Mouse (Mus musculus) Muller cell, postnatal 12 days (primary cell): Measurements from ENCODE around the gene Gstp1.
A peak's percentile ranks its signal among the peaks of the same experiment; 100 is the strongest.

Experiments
- DNase-seq: peaks from one replicate; pipeline ENCODE4 v3.0.0-alpha.2; 2015; ENCODE audit errors: inconsistent ontology term

Gene Gstp1

GRCm38 (mm10) chr19:4000949-4001525, 36.7 kb downstream of the Gstp1 start:
- DNase-seq = peak; percentile 25

- peak; percentile 97 for DNase-seq
Observed at GRCm38 (mm10) chr19:4000119-4000900, 37.5 kb downstream of the Gstp1 start, which contains the start of the genes Nudt8 and Gm49405. TSS of gene Nudt8 (plus strand) at chr19:4000580. TSS of gene Gm49405 (plus strand) at chr19:4000626.

DNA sequence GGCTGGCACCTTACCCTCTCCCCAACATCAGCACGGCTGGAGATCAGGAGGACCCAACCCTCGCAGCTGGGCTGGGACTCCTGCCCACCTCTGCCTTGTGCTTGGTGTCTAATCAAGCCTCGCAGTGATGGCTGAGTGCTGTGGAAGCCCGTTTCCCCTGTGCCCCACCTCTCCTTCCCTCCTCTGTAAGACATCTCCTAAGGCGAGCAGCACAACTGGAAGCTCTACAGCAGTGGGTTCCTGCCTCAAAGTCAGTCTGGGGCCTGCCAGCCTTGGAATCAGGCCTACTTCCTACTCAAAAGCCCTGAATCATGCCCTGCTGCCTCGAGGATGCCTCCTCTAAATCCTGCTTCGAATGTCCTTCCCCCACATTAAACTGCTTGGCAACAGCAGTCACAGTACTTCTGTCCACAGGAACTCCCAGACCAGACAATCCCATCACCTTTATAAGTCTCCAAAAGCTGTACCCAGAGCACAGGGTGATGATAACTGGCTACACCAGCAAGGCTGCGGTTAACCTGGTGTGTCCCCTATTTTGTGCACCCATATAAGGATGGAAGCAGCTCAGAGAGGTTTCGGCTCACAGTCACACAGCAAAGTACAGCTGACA, 38.6 kb downstream of the Gstp1 start:
- DNase-seq = no peak

DNA sequence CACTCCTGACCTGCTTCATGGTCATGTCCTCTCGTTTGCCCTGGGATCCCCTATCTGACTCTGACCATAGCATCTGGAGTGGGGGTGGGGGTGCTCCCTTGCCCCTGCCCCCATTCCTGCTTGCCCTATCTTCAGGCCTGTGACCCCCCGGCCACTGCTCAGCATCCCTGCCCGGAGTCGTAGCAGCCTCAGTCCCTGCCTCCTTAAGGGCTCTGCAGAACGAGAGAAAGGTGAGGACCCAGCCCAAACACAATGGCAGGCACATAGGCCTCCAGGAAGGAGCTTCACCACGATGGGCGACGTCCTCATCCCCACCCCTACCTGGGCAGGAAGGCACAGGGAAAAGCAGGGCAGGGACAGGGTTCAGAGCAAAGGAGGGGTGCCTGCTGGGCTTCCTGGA, 39.5 kb downstream of the Gstp1 start:
- no peak for DNase-seq

DNA sequence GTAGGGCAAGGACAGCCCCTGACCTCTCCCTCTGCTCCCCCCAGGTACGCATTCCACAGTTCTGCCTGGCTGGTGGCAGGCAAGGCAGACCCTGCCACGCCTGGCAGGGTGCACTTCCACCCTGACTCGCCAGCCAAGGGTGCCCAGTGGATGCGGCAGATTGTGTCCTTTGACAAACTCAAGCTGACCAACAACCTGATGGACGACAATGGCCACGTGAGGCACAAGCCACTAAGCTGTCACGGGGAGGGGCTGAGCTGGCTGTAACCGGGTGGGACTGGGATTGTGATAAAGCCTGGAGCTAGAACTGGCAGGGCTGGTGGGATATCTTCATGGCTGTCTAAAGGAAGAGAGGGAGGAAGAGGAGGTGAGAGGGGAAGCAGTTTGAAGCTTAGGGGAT, 40.6 kb downstream of the Gstp1 start:
- DNase-seq = no peak

DNA sequence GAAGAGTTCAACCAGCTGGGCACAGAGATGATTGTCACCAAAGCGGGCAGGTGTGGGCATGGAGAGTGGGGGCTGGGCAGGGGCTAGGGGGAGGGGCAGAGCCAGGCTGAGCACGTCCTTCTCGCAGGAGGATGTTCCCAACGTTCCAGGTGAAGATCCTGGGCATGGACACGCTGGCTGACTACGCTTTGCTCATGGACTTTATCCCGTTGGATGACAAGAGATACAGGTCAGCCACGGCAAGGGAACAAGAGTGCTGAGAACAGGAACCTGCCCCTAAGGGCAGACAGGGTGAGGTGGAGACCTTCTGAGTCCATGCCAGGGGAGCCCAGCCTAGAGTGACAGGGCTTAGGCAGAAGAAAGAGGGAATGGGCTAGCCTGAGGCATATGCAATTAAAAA, 41.0 kb downstream of the Gstp1 start:
- no peak for DNase-seq

GRCm38 (mm10) chr19:3996106-3996505, 41.7 kb downstream of the Gstp1 start:
- no peak for DNase-seq

DNA sequence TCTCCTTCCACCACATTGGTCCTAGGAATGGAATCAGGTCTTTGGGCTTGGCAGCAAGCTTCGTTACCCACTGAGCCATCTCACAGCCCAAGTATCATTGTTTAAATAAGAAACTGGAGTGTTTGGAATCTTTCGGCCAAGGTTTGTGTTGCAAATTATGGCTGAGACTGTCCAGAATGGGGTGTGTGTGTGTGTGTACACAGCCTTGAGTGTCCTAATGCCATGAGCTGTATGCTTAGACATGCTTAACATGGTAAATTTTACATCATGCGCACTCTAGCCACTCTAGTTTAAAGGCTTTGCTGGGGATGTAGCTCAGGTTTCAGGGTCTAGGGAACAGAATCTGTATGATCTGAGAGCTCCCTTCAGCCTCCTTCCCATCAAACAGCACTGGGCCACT, 42.3 kb downstream of the Gstp1 start:
- DNase-seq = no peak

DNA sequence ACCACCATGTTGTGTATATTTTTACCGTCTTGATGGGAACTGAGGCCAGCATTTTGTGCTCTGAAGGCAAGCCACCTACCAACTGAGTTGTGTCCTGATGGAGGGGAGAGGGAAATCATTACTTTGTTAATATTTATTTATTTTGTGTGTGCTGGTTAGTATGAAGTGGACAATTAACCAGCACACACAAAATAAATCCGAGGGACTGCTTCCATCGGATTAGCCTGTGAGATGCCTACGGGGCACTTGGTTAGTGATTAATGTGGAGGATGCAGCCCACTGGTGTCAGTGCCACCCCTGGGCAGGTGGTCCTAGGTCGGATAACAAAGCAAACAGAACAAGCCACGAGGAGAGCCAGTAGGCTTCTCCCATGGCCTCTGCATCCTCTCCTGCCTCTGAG, 42.9 kb downstream of the Gstp1 start:
- no peak for DNase-seq

DNA sequence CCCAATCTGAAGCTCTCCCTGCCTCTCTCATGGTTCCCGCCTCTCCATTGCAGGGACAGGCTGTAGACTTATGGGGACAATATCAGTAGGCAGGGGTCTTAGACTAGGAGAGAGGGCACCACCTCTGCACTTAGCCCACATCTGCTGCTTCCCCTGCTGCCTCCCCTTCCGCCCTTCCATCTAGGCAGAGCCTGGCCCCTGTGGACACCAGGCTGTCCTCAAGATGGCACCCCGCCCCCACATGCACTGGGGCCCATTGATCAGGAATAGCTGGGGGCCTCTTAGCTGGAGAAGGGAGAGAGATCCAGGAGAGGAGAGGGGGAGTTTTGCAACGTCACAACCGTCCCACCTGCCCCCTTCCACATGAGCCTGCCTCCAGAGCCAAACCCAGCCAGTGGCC, 45.4 kb downstream of the Gstp1 start, which contains the start of gene Tbx10:
Tbx10 (plus strand) TSS at position 337 of the 400 bp plus-strand sequence.
- DNase-seq = no peak

DNA sequence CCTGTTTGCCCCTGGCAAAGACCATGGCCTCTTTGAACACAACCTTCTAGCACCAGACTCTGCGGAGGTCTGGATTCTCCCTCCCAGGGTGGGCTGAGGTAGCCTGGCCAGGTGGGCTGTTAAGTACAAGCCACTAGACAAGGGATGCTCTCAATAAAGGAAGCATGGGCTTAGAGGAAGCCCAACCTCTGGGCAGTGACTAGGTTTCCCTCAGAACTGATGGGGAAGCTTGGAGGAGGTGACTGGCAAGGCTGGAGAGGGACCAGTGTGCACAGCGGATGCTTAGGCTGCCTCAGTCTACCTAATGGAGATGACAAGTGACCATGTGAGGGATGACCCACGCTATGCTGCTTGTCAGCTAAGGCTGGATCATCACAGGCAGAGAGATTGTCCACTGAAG, 45.8 kb downstream of the Gstp1 start:
- no peak for DNase-seq

- no peak for DNase-seq
Observed at GRCm38 (mm10) chr19:3991562-3991961, 46.2 kb downstream of the Gstp1 start.

DNA sequence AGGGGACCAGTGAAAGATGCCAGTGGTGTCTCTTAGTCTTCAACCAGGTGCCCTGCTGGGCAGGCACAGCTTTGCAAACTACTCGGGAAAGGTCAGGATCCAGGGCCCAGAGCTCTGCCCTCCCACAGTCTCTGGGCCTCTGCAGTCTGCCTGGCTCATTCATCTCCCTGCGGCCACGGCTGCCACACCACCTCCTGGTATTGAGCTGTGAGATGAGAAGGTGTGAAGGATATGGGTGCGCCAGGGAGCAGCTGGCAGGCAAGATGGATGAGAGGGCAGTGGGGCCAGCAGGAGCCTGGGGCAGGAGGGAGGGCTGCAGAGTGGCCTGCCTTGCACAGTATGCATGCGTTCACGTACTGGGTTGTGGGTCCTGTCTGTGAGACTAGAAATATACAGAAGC, 47.0 kb downstream of the Gstp1 start:
- no peak for DNase-seq

- no peak for DNase-seq
Observed at GRCm38 (mm10) chr19:3988750-3989149, 49.0 kb downstream of the Gstp1 start.

- no peak for DNase-seq
Observed at GRCm38 (mm10) chr19:3988066-3988465, 49.7 kb downstream of the Gstp1 start.

DNA sequence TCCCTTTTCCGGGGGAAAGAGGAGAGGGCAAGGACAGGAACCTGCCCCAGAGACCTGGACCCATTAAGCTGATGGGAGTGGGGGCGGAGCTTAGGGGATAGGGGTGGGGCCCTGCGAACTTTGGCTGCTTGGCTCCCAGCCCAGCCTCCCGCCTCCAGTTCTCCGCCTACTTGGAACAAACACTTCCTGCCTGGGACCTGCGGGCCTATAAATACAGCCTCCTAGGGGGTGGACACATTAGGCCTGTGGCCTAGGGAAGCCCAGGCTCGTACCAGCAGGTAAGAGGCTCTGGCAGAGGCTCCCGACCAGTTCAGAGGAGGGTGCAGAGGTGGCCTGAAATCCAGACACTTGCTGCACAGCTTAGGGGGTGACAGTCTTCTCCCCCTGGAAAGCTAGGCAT, 51.5 kb downstream of the Gstp1 start, which contains the start of gene Acy3:
Acy3 (plus strand) TSS at position 237 of the 400 bp plus-strand sequence.
- DNase-seq = peak; percentile 67
